Mouse (Mus musculus): ENCODE measurements around the gene Fgf8. TPM values are rescaled to one million over a fixed set of nuclear protein-coding genes. Genes with fewer than 3 reads are reported as not detected.

The Fgf8 gene
- 0.66 and 0.73 TPM in 2 replicates for polyA plus RNA-seq (2014; fragmentation: Nextera tagmentation; extraction: Ambion mirVana)

DNA sequence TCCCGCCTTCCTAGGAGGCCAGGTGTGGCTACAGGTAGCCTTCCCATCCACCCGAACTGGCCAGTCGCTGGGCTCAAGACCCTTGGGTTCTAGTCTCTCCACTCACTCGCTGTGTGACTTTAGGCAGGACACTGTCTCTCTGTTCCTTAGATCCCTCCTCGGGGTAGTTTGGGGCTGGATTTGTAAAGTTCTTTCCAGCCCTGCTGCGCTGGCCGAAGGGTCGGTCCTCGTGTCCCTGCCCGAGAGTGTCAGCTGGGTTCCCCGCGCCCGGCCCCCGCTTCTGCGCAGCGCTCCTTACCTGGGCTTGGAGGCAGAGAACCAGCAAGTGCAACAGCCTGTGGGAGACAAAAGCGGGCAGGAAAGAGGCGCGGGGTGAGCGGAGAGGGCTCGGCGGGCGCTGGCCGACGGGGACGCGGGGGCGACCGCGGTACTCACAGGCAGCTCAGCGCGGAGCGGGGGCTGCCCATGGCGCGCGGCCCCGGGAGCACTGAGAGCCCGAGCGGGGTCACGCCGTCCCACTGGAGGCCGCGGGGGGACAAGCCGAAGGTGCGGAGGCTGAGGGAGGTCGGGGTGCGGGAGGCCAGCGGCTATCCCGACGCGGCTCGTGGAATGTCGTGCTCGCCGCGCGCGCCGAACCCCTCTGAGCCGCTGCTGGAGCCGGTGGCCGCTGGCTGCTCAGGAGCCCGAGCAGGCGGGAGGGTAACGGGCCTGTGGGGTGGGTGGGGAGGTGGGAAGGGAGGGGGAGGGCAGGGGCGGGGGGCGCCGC is at the start of gene Fgf8:
Gene Fgf8, minus strand, starts transcription at position 698 of the 766 bp plus-strand sequence.
- Histone ChIP-seq H3K4me1 (ENCODE audit: control insufficient read depth, insufficient read depth, low read length) (peaks cover 25% of the 10 kb centered on the region), H3K9ac (ENCODE audit: low read depth, low read length) (peak within 1 kb of the TSS; percentile 58; the same call in 1 of the 2 replicates)
- WGBS (ENCODE audit: insufficient replicate concordance), result under 1% methylated on average over 55 of the region's 68 CpGs

DNA sequence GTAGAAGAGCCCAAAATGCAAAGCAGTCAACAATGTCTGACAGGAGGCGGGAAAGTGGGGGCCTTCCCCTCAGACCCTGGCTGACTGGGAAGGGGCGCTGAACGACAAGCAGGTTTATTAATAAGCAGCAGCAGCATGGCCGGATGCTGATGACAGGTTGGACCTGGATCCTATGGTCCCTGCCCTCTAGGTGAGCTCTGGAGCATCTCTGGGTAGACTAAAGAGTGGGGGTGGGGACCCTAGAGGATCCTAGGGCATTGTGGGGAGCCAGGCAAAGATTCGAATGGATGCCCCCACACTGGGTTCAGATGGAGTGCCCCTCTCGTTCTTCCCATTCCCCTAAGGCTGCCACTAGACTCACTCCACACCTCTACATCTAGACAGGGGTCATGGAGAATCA is 49.7 kb upstream of the Fgf8 start:
- Histone ChIP-seq H3K4me3 (ENCODE audit: low read depth, low read length) (no peak overlapping the region), H3K4me1 (ENCODE audit: control insufficient read depth, insufficient read depth, low read length) (peaks cover 5% of the 10 kb centered on the region; the same call in 1 of the 2 replicates), H3K27me3 (ENCODE audit: control insufficient read depth, insufficient read depth, low read length) (0 out of 2 replicates have a peak, but pooled peaks cover 2% of the 10 kb centered on the region), H3K36me3 (ENCODE audit: control insufficient read depth, insufficient read depth, low read length) (no peaks in the 10 kb centered on the region), H3K9me3 (replicated peaks; ENCODE audit: control insufficient read depth, low read length) (no peaks in the 10 kb centered on the region), H3K27ac (ENCODE audit: low read depth, low read length) (no peak overlapping the region), H3K4me2 (no peak overlapping the region), H3K9ac (ENCODE audit: low read depth, low read length) (no peak overlapping the region)
- no peak for ATAC-seq (replicated peaks; ENCODE audit: insufficient number of reproducible peaks, low FRiP score, low TSS enrichment)
- WGBS (ENCODE audit: insufficient replicate concordance), result 78% methylated on average over 6 of the region's 6 CpGs

More for the DNA sequence above, at the start of gene Fgf8:
- Histone ChIP-seq H3K4me2 (peak within 1 kb of the TSS; percentile 97), H3K9me3 (replicated peaks; ENCODE audit: control insufficient read depth, low read length) (no peaks in the 10 kb centered on the region), H3K36me3 (ENCODE audit: control insufficient read depth, insufficient read depth, low read length) (no peaks in the 10 kb centered on the region), H3K27ac (ENCODE audit: low read depth, low read length) (no peak within 1 kb of the TSS), H3K27me3 (ENCODE audit: control insufficient read depth, insufficient read depth, low read length) (peaks cover 84% of the 10 kb centered on the region), H3K4me3 (ENCODE audit: low read depth, low read length) (peak within 1 kb of the TSS; percentile 54)
- no peak for ATAC-seq (replicated peaks; ENCODE audit: insufficient number of reproducible peaks, low FRiP score, low TSS enrichment)

DNA sequence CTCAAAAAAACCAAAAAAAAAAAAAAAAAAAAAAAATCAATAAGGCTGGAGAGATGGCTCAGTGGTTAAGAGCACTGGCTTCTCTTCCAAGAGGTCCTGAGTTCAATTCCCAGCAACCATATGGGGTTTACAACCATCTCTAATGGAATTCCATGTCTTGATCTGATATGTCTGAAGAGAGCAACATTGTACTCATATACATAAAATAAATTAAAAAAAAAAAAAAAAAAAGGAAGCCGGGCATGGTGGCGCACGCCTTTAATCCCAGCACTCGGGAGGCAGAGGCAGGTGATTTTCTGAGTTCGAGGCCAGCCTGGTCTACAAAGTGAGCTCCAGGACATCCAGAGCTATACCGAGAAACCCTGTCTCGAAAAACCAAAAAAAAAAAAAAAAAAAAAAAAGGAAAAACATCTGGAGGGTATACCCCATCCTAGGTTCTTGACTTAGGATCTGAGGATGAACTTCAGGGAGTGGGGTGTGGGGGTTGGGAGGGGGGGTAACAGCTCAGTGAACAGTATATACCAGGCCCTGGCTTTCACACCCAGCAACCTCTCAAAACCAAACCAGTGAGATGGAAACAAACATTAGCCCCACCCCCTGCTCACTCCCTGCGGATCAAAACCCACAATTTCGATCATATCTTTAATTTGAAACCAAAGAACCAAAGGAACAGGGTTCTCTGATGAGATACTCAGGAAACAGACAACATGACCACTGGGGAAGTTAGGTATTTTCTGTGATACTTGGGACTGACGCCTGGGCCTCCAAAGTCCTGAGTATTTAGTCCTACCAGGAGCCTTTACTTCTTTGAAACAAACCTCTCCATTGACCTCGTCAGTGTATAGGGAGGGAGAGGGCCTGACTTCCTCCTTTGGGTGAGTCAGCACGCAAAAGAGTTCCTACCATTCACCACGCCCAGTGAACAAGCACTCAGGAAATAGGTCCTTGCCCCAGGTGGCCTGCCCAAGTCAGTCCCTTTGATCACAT is 47.5 kb upstream of the Fgf8 start:
- Histone ChIP-seq H3K4me1 (ENCODE audit: control insufficient read depth, insufficient read depth, low read length) (no peaks in the 10 kb centered on the region), H3K4me2 (no peak overlapping the region), H3K9ac (ENCODE audit: low read depth, low read length) (no peak overlapping the region), H3K4me3 (ENCODE audit: low read depth, low read length) (no peak overlapping the region), H3K27me3 (ENCODE audit: control insufficient read depth, insufficient read depth, low read length) (0 out of 2 replicates have a peak, but pooled peaks cover 2% of the 10 kb centered on the region), H3K36me3 (ENCODE audit: control insufficient read depth, insufficient read depth, low read length) (no peaks in the 10 kb centered on the region), H3K9me3 (replicated peaks; ENCODE audit: control insufficient read depth, low read length) (no peaks in the 10 kb centered on the region), H3K27ac (ENCODE audit: low read depth, low read length) (peak overlapping the region; percentile 54; the same call in 1 of the 2 replicates)
- peak; percentile 77 for ATAC-seq (replicated peaks; ENCODE audit: insufficient number of reproducible peaks, low FRiP score, low TSS enrichment)
- 73% methylated on average over 13 of the region's 13 CpGs for WGBS (ENCODE audit: insufficient replicate concordance)

DNA sequence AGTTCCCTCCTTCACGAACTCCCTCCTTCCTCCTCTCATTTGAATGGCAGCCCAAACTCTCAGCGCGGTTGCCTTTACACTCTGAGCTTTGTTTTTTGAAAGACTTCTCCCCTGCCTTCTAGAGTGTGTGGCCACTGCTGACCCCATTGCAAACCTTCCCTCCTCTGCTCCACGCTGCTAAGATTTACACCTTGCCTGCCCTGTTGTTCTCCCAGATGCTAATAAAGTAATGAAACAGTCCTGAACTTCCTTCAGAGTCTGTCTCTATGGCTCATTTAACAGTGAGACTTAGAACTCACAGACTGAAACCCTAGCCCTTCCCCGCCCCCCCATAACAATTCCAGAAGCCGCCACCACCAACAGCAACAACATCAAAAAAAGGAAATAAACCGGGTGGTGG is 46.6 kb upstream of the Fgf8 start:
- Histone ChIP-seq H3K27ac (ENCODE audit: low read depth, low read length) (no peak overlapping the region), H3K4me2 (no peak overlapping the region), H3K36me3 (ENCODE audit: control insufficient read depth, insufficient read depth, low read length) (no peaks in the 10 kb centered on the region), H3K4me1 (ENCODE audit: control insufficient read depth, insufficient read depth, low read length) (no peaks in the 10 kb centered on the region), H3K4me3 (ENCODE audit: low read depth, low read length) (no peak overlapping the region), H3K9ac (ENCODE audit: low read depth, low read length) (no peak overlapping the region), H3K9me3 (replicated peaks; ENCODE audit: control insufficient read depth, low read length) (no peaks in the 10 kb centered on the region), H3K27me3 (ENCODE audit: control insufficient read depth, insufficient read depth, low read length) (0 out of 2 replicates have a peak, but pooled peaks cover 2% of the 10 kb centered on the region)
- WGBS (ENCODE audit: insufficient replicate concordance), result 75% methylated on average over 7 of the region's 7 CpGs
- ATAC-seq (replicated peaks; ENCODE audit: insufficient number of reproducible peaks, low FRiP score, low TSS enrichment), result no peak

DNA sequence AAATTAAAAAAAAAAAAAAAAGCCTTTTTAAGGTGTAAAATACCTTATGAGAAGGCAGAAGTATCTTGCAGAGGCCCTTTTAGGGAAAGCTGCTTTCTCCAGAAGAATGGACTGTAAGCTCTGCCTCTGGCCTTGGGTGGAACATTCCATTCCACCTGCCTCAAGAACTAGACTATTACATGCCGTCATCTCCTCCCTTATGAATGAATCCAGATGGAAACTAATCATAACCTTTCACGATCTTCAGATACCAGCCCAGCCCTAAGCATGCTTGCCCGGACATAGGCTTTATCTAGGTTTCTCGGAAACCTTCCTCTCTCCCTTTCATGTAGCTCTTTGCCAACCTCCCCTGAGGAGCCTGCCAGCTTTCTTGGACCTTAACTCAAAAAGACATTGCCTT is 45.6 kb upstream of the Fgf8 start:
- H3K4me2 ChIP-seq, result no peak overlapping the region
- WGBS (ENCODE audit: insufficient replicate concordance), result 56% methylated on average over 4 of the region's 4 CpGs
- no peaks in the 10 kb centered on the region for H3K9me3 ChIP-seq (replicated peaks; ENCODE audit: control insufficient read depth, low read length)
- H3K27me3 ChIP-seq (ENCODE audit: control insufficient read depth, insufficient read depth, low read length), result 0 out of 2 replicates have a peak, but pooled peaks cover 2% of the 10 kb centered on the region
- H3K27ac ChIP-seq (ENCODE audit: low read depth, low read length), result no peak overlapping the region
- no peak overlapping the region for H3K4me3 ChIP-seq (ENCODE audit: low read depth, low read length)
- ATAC-seq (replicated peaks; ENCODE audit: insufficient number of reproducible peaks, low FRiP score, low TSS enrichment), result no peak
- H3K9ac ChIP-seq (ENCODE audit: low read depth, low read length), result no peak overlapping the region
- H3K36me3 ChIP-seq (ENCODE audit: control insufficient read depth, insufficient read depth, low read length), result no peaks in the 10 kb centered on the region
- H3K4me1 ChIP-seq (ENCODE audit: control insufficient read depth, insufficient read depth, low read length), result no peaks in the 10 kb centered on the region

DNA sequence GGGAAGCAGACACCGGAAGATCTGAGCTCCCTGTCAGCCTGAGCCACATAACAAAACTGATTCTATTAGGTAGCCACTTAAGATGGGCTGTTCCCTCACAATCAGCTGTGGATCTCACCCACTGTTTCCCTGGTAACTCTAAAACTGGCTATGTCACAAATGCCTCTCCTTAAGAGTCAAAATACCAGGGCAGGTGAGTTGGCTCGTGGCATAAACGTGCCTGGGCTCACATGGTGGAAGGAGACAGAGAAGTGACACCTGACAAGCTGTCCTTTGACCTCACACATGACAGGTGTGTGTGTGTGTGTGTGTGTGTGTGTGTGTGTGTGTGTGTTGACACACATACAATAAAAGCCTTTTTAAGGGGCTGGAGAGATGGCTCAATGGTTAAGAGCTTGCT is 44.7 kb upstream of the Fgf8 start:
- Histone ChIP-seq H3K4me3 (ENCODE audit: low read depth, low read length) (no peak overlapping the region), H3K9me3 (replicated peaks; ENCODE audit: control insufficient read depth, low read length) (no peaks in the 10 kb centered on the region), H3K4me2 (no peak overlapping the region), H3K4me1 (ENCODE audit: control insufficient read depth, insufficient read depth, low read length) (no peaks in the 10 kb centered on the region), H3K36me3 (ENCODE audit: control insufficient read depth, insufficient read depth, low read length) (no peaks in the 10 kb centered on the region), H3K27me3 (ENCODE audit: control insufficient read depth, insufficient read depth, low read length) (0 out of 2 replicates have a peak, but pooled peaks cover under 1% of the 10 kb centered on the region), H3K27ac (ENCODE audit: low read depth, low read length) (no peak overlapping the region), H3K9ac (ENCODE audit: low read depth, low read length) (no peak overlapping the region)
- no peak for ATAC-seq (replicated peaks; ENCODE audit: insufficient number of reproducible peaks, low FRiP score, low TSS enrichment)
- WGBS (ENCODE audit: insufficient replicate concordance), result 63% methylated on average over 3 of the region's 3 CpGs

DNA sequence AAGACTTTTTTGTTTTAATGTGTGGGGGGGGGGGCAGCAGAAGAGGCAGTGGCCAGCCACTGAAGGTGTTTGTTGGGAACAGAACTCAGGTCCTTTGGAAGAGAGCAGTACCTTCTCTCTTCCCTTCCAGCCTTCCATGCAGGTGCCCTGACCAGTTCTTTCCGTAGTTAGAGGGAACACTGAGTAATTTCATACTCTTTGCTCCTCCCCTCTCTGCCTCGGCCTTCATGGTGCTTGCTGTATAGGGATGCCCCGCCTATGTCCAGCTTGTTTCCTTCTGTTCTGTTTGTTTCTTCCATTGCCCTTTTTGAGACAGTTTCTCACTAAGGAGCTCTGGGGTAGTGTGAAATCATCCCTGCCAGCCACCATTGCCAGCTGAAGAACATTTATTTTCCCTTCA is 42.8 kb upstream of the Fgf8 start:
- Histone ChIP-seq H3K36me3 (ENCODE audit: control insufficient read depth, insufficient read depth, low read length) (no peaks in the 10 kb centered on the region), H3K9me3 (replicated peaks; ENCODE audit: control insufficient read depth, low read length) (no peaks in the 10 kb centered on the region), H3K27me3 (ENCODE audit: control insufficient read depth, insufficient read depth, low read length) (no peaks in the 10 kb centered on the region), H3K27ac (ENCODE audit: low read depth, low read length) (no peak overlapping the region), H3K4me1 (ENCODE audit: control insufficient read depth, insufficient read depth, low read length) (peaks cover 15% of the 10 kb centered on the region), H3K4me2 (no peak overlapping the region), H3K9ac (ENCODE audit: low read depth, low read length) (no peak overlapping the region), H3K4me3 (ENCODE audit: low read depth, low read length) (no peak overlapping the region)
- ATAC-seq (replicated peaks; ENCODE audit: insufficient number of reproducible peaks, low FRiP score, low TSS enrichment), result no peak
- WGBS (ENCODE audit: insufficient replicate concordance), result 69% methylated on average over 3 of the region's 3 CpGs

DNA sequence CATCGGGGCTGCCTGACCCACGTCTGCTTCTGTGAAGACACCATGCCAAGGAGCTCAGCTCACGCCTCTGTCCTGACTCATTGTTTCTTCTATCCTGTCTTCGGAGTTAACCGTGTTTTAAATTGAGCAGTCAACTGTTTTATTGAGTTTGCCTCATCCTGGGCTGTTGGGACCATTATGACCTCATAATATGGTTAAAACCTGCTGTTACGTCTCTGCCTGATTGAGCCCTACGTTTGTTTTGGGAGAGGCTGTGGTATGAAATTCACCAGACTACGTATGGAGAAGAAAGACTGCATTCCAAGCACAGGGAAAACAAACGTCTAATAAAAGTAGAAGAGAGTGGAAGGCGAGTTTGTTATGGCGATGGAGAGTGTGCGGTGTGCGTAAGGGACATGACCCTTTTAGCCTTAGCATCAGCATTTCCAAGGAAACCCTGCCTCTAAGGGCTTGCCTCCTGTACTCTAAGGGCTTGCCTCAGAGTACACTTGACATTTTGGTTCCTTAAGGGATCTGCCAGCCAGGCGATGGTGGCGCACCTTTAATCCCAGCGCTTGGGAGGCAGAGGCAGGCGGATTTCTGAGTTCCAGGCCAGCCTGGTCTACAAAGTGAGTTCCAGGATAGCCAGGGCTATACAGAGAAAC is 41.3 kb upstream of the Fgf8 start:
- Histone ChIP-seq H3K9me3 (replicated peaks; ENCODE audit: control insufficient read depth, low read length) (no peaks in the 10 kb centered on the region), H3K4me3 (ENCODE audit: low read depth, low read length) (peak overlapping the region; percentile 90), H3K9ac (ENCODE audit: low read depth, low read length) (peak overlapping the region; percentile 97), H3K27me3 (ENCODE audit: control insufficient read depth, insufficient read depth, low read length) (no peaks in the 10 kb centered on the region), H3K36me3 (ENCODE audit: control insufficient read depth, insufficient read depth, low read length) (peaks cover 4% of the 10 kb centered on the region), H3K27ac (ENCODE audit: low read depth, low read length) (peak overlapping the region; percentile 79), H3K4me2 (peak overlapping the region; percentile 84), H3K4me1 (ENCODE audit: control insufficient read depth, insufficient read depth, low read length) (peaks cover 16% of the 10 kb centered on the region)
- 31% methylated on average over 17 of the region's 17 CpGs for WGBS (ENCODE audit: insufficient replicate concordance)
- no peak for ATAC-seq (replicated peaks; ENCODE audit: insufficient number of reproducible peaks, low FRiP score, low TSS enrichment)
